Mouse (Mus musculus) naive thymus-derived CD4-positive, alpha-beta T cell, adult 2 months (primary cell): ENCODE measurements around the gene Tmem63a.

Source experiments
- DNase-seq: peaks from one replicate; pipeline ENCODE4 v3.0.0-alpha.2; 2011; ENCODE audit warnings: low read depth

The Tmem63a gene

DNA sequence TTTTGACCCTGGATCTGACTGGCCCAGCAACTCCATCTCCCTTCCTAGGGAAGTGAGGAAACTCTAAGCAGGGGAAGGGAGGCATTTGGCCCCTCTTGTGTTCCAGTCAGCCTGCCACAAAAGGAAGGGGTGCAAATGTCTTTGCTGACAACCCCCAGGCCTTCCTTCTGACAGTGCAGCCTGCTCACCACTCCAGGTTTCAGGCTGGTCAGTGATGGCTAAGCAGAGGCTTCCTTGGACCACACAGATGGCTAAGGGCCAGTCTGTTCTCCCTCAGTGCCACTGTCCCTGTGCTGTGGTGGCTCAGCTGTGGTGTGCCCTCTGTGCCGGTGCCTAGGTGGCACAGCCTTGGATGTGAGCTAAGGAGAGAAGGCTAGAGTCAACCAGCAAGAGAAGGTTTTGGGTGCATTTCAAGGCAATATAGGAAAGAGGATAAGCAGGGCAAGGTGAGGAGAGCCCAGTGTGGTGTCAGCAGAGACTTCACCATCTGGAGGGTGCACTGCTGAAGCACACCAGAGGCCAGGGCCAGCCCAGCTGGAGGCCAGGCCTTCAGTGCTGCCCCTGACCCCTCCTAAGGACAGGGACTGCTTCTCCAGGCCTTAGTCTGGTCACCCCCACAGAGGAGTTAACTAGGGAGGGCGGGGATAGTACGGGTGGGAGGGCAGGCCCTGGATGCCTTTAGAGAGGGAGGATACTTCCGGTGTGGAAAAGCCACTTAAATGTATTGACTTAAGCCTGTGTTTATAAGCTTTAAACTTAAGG is 68.2 kb downstream of the Tmem63a start:
- no peak for DNase-seq

DNA sequence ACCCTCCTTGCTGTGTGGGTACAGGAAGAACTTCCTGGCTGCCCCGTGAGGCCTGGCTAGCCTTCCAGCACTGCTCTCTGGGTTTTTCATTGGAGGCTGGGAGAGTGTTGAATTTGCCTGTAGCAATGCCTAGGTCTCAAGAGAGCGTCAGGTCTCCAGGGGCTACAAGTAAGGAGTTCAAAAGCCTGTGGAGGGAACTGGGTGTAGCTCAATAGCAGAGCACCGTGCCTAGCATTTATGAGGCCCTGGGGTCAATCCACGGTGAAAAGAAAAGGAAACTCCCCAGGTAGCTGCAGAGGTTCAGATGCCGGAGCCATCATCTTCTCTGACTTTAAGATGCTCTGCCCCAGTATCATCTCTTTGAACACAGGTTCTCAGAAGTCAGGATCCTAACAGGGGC is 69.5 kb downstream of the Tmem63a start:
- no peak for DNase-seq

DNA sequence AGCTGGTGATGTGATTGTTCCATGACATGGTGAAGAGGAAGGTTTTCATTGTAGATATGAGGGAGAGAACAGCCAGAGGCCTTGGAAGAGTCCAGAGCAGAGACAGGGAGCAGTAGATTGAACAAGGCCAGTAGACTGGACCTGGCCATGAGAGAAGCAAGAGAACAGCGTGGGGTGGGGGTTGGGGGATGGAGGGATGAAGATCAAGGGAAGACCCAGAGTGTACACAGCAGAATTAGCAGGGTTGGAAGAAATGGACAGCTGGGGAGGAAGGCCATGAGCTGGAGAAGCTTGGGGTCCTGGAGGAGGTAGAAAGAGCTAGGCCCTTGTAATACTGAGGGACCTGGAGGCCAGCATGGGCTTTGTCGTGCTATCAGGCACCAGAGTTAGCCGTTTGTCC is 70.3 kb downstream of the Tmem63a start:
- DNase-seq: no peak

DNA sequence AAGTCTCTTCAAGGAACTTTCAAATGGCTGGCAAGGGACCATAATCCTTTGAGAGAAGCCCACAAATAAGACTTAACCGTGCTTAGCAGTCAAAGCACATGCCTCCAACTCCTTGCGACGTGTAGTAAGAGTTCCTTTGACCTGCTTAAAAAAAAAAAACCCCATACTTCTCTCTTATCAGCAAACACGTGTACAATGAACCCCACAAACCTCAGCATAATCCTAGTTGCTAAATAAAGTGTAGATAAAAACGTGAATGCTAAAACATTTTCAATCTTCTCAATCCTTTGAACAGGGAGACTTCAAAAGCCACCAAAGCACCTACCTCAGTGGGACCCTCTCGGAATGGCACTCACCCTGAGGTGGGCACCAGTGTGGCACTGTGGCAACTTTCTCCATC is 71.3 kb downstream of the Tmem63a start:
- DNase-seq: no peak

DNA sequence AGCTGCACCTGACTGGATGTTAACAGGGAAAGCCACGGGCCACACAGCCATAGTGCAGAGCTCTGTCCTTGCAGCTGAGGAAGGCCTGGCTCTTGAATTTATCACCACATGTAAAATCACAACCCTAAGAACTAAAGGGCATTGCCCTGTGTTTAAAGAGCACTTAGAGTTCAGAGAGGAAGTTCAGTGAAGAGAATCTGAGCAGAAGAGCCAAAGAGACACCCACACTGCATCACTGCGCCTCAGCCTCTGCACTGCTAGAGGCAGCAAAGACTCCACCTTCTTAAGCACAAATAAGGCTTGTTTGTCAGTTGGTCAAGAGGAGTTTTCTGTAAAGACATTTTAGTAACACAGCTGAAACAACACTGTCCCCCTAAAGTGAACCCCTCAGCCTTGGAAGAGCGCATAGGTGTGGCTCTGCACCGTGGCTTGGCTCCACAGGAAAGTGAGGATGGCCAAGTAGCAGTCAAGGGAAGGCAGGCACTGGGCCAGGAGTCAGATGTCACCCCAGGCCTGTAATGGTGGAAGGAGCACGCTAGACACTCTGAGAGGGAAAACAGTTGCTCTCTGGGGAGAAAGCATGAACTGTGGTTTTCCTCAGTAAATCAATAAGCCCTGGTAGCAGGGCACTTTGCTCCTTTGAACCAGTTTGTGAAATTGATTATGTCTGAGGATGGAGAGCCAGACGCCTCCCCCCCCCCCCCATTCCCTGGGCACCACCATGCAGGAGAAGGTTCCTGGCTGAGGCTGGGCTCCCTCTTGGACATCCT is 72.8 kb downstream of the Tmem63a start:
- DNase-seq: peak; percentile 56

DNA sequence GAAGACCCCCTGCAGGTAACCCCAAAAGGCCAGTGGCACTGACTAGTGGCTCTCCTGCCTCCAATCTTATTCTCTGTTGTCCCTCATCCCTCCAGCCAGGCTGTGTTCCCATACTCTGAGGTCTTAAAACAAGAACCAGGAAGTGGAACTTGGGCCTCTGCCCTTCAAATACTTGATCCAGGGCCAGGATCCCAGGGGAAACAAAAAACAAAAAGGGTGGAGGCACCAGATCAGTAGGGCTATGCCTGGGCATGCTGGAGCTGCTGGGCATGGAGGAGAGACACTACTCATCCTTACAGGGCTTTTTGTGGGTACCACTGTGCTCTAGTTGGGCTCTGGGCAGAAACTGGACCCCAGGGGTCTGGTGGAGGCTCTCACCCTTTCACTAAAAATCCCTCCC is 73.4 kb downstream of the Tmem63a start:
- no peak for DNase-seq

DNA sequence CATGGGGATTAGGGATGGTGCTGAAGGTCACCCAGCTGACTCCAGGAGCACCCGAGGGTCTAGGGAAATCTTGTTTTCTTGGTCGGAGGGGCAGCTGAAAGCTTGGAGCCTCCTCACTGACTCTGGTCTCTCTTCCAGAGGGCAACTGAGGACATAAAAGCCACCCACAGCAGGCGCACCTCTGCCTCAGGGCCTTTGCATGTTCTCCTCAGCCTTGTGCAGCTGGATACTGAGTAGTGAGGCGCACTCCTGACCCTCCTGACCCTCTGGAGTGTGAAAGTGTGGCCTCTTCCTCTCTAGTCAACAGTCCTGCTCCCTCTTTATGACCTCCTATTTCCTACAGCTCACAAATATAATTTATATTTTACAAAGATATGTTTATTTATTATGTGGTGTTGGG is 73.9 kb downstream of the Tmem63a start:
- peak; percentile 34 for DNase-seq

DNA sequence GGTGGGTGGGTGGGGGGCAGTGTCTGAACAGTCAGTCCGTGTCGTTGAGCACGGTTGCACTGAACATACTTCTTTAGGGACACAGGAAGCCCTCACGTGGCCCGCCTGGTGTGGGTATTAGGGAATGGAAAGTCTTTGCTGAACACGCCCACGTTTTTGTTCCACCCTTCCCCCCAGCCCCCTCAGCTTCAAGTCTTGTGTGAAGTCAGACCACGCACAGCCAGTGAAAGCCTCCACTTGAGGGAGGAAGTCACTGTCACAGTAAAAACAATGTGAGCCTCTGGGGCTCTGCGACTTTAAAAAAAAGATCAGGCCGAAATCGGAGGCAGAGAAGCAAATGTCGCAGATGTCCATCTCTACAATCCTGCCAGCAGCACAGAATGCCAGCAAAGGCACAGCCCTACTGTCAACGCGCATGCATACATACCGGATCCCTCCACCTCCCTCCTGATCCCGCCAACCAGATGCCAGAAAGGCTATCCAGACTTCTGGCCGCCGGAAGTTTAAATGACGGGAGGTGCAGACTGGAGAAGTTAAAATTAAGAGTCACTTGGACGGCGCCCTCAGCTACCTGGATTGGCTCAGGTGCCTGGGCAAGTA is 74.5 kb downstream of the Tmem63a start:
- DNase-seq: peak; percentile 91

DNA sequence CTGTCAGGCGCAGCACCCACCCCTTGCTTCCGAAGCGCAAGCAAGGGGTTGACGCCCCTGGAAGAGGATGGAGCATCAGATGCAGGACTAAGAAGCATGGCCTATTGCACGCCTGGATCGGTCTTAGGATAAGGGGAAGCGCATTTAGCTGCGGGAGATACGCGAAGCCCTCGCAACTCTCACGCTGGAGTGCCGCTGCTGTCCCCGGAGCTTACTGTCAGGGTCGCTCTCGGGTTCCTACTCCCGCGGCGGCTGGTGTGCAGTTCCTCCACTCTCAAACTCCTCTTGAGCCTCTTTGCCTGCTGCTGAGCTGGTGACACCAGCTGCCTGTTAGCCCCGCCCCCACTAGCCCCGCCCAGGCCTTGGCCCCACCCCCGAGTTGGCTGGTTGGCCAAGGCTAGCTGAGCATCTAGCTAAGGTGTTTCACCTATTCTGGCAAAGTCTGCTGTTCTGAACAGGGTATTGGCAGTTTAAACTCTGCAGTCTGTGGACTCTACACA is 75.1 kb downstream of the Tmem63a start:
- DNase-seq: peak; percentile 91

- DNase-seq: no peak
Measured at GRCm38 (mm10) chr1:181017890-181018420, 75.8 kb downstream of the Tmem63a start.

- no peak for DNase-seq
Measured at GRCm38 (mm10) chr1:181020756-181021487, 78.8 kb downstream of the Tmem63a start, which contains the start of gene Ephx1. Gene Ephx1, minus strand, starts transcription at chr1:181020904.

GRCm38 (mm10) chr1:181021488-181021865 is 79.3 kb downstream of the Tmem63a start:
- DNase-seq: no peak

DNA sequence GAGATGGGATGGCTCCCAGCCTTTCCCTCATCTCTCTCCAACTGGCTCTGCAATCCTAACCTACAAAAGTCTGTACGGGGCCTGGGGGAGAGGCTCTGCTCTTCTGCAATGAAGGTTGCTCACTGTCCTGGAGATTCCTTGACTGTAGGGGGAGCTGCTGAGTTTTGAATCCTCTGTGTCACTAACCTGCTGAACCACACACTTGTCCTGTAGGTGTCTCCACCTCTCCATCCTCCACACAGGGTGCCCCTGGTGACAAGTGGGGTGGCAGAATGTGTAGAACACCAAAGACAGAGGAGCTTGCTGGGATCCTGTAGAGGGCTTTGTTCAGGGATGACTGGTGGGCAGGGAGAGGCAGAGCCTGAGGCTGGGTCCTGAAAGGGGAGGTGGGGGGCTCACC is 80.1 kb downstream of the Tmem63a start:
- peak; percentile 92 for DNase-seq
